In the genomic region with DNA sequence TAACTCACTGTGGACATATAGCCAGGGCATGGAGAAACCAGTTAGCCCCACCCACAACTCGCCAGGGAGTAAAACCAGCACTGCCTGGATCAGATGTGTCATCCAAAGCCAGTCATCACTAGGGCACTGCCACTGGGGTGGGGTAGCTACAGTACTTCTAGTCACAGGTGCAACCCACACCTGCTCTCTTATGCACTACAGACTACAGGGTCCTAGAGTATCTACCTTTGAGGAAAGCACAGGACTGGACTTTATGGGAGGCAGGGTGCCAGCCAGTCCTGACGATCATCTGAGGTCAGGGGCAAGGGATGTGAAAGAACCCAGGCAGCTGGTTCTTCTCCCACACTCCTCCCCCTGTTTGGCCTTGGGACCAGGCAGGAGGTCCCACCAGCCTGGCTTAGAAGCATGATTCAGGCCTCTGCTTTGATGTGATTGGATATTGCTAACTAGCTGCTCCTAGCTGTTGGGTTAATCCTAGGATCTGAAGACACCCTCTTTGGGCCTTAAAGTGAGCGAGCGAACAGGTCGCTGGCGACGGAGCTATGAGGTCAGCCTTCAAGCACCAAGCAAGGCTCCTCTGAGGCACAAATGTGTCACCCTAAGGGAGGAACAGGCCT, we compare ENCODE assay signal across 9 mouse cellular contexts. TPM values are rescaled to one million over a fixed set of nuclear protein-coding genes. Genes with fewer than 3 reads are reported as not detected.
A peak's percentile ranks its signal among the peaks of the same experiment; 100 is the strongest.
DNase-seq lines count a peak whose midpoint lies in the region; ATAC-seq lines count a peak whose summit lies in the region.
"Had no signal": no experiment of that assay in that cellular context is flagged by ENCODE, and none has a peak within 500 bp of the region (broad histone marks: within the 10 kb centered on the region; RNA-seq: fewer than 3 reads in every experiment).

No protein-coding gene starts in this region.

- H3K4me1 ChIP-seq in embryonic facial prominence, embryonic 10.5 days: peaks cover 31% of the 10 kb centered on the region
- H3K4me1 ChIP-seq in heart, embryonic 14.5 days (ENCODE audit: control insufficient read depth in 2 of 2, insufficient read depth in 2 of 2, low read length in 2 of 2): peaks cover 10 to 15% of the 10 kb centered on the region in 2 experiments; a peak in 3 of 4 replicates

- no peak for ATAC-seq in heart, embryonic 14.5 days (ENCODE audit: insufficient number of reproducible peaks, insufficient read depth, low FRiP score, low read depth)
- ATAC-seq in megakaryocyte-erythroid progenitor cell, adult 5-6 weeks (replicated peaks; ENCODE audit: low FRiP score, low TSS enrichment, poor library complexity, severe bottlenecking): peak; percentile 27

- DNase-seq in urinary bladder, adult 18-20 months (ENCODE audit: low spot score in 2 of 2): peak; percentile 37 to 66
- no peak for DNase-seq in urinary bladder, postnatal 10 days (ENCODE audit: low spot score)
- DNase-seq in embryonic facial prominence, embryonic 10.5 days (ENCODE audit: low spot score): peak; percentile 20
- DNase-seq in kidney, postnatal 4 days: peak; percentile 38 to 63
- DNase-seq in urinary bladder, postnatal 14 days (ENCODE audit: low spot score): peak; percentile 70
- DNase-seq in cerebellum, adult 11 months: no peak

- WGBS in embryonic facial prominence, embryonic 10.5 days: 20% methylated on average over 7 of the region's 7 CpGs
- WGBS in heart, embryonic 14.5 days: 12% methylated on average over 7 of the region's 7 CpGs

- no peaks in the 10 kb centered on the region for H3K9me3 ChIP-seq in embryonic facial prominence, embryonic 10.5 days
- no peaks in the 10 kb centered on the region for H3K9me3 ChIP-seq in heart, embryonic 14.5 days (ENCODE audit: control insufficient read depth, low read length)

- peak overlapping the region; percentile 58 for H3K4me3 ChIP-seq in embryonic facial prominence, embryonic 10.5 days
- H3K4me3 ChIP-seq in heart, embryonic 14.5 days (ENCODE audit: control insufficient read depth in 1 of 2, insufficient read depth in 1 of 2, low read depth in 1 of 2, low read length in 2 of 2): peak overlapping the region; percentile 55

- peaks cover 35% of the 10 kb centered on the region for H3K36me3 ChIP-seq in embryonic facial prominence, embryonic 10.5 days (replicated peaks)
- peaks cover 33% of the 10 kb centered on the region for H3K36me3 ChIP-seq in heart, embryonic 14.5 days (ENCODE audit: control insufficient read depth, insufficient read depth, low read length)

- peak overlapping the region; percentile 75 for H3K4me2 ChIP-seq in heart, embryonic 14.5 days (ENCODE audit: low read length)

- H3K9ac ChIP-seq in heart, embryonic 14.5 days (ENCODE audit: low read length): peak overlapping the region; percentile 80

- peak overlapping the region; percentile 75 for H3K27ac ChIP-seq in embryonic facial prominence, embryonic 10.5 days (replicated peaks)
- H3K27ac ChIP-seq in heart, embryonic 14.5 days (replicated peaks in 1 of 2; ENCODE audit: control insufficient read depth in 1 of 2, insufficient read depth in 1 of 2, low read depth in 2 of 2, low read length in 2 of 2): peak overlapping the region; percentile 3 to 36; a peak in 2 of 4 replicates

- H3K27me3 ChIP-seq in embryonic facial prominence, embryonic 10.5 days (replicated peaks; ENCODE audit: low read depth, poor library complexity, severe bottlenecking): no peaks in the 10 kb centered on the region
- no peaks in the 10 kb centered on the region for H3K27me3 ChIP-seq in heart, embryonic 14.5 days (ENCODE audit: control insufficient read depth, insufficient read depth, low read length)

RNA-seq across cellular contexts. Expression of a gene that starts 4.6 kb away (rescaled TPM):
- polyA plus RNA-seq in embryonic facial prominence, embryonic 10.5 days (2016; fragmentation: Nextera tagmentation; extraction: Ambion mirVana): 77.9 and 79.7 TPM in 2 replicates
- polyA plus RNA-seq in heart, embryonic 14.5 days (2014; fragmentation: Nextera tagmentation; extraction: Ambion mirVana): 109 and 116 TPM in 2 replicates
- 43.7 and 54.2 TPM in 2 replicates for total RNA-seq in megakaryocyte-erythroid progenitor cell, adult 5-6 weeks (2014; fragmentation: Nextera tagmentation)
- 20.7 and 30.4 TPM in 2 replicates for total RNA-seq in megakaryocyte-erythroid progenitor cell, adult 5-6 weeks (2017)

RNA-seq across cellular contexts. Expression of a gene that starts 25.8 kb away (rescaled TPM):
- 94.3 and 94.9 TPM in 2 replicates for polyA plus RNA-seq in embryonic facial prominence, embryonic 10.5 days (2016; fragmentation: Nextera tagmentation; extraction: Ambion mirVana)
- 93.9 and 96.7 TPM in 2 replicates for polyA plus RNA-seq in heart, embryonic 14.5 days (2014; fragmentation: Nextera tagmentation; extraction: Ambion mirVana)
- total RNA-seq in megakaryocyte-erythroid progenitor cell, adult 5-6 weeks (2014; fragmentation: Nextera tagmentation): 73.1 and 108 TPM in 2 replicates
- total RNA-seq in megakaryocyte-erythroid progenitor cell, adult 5-6 weeks (2017): 30.1 and 48.6 TPM in 2 replicates

RNA-seq across cellular contexts. Expression of a gene that starts 25.9 kb away (rescaled TPM):
- 15.1 and 18.1 TPM in 2 replicates for polyA plus RNA-seq in embryonic facial prominence, embryonic 10.5 days (2016; fragmentation: Nextera tagmentation; extraction: Ambion mirVana)
- 1.6 and 2.8 TPM in 2 replicates for polyA plus RNA-seq in heart, embryonic 14.5 days (2014; fragmentation: Nextera tagmentation; extraction: Ambion mirVana)
- total RNA-seq in megakaryocyte-erythroid progenitor cell, adult 5-6 weeks (2014; fragmentation: Nextera tagmentation): 4.3 and 6.1 TPM in 2 replicates
- 0.28 and 0.88 TPM in 2 replicates for total RNA-seq in megakaryocyte-erythroid progenitor cell, adult 5-6 weeks (2017)

RNA-seq across cellular contexts. Expression of a gene that starts 45.8 kb away (rescaled TPM):
- polyA plus RNA-seq in embryonic facial prominence, embryonic 10.5 days (2016; fragmentation: Nextera tagmentation; extraction: Ambion mirVana): 77.8 and 83.8 TPM in 2 replicates
- polyA plus RNA-seq in heart, embryonic 14.5 days (2014; fragmentation: Nextera tagmentation; extraction: Ambion mirVana): 51.8 and 65.6 TPM in 2 replicates
- total RNA-seq in megakaryocyte-erythroid progenitor cell, adult 5-6 weeks (2014; fragmentation: Nextera tagmentation): 59.0 and 64.0 TPM in 2 replicates
- 14.0 and 21.1 TPM in 2 replicates for total RNA-seq in megakaryocyte-erythroid progenitor cell, adult 5-6 weeks (2017)

RNA-seq across cellular contexts. Expression of a gene that starts 45.9 kb away (rescaled TPM):
- 4.9 and 5.3 TPM in 2 replicates for polyA plus RNA-seq in embryonic facial prominence, embryonic 10.5 days (2016; fragmentation: Nextera tagmentation; extraction: Ambion mirVana)
- 0.46 and 0.62 TPM in 2 replicates for polyA plus RNA-seq in heart, embryonic 14.5 days (2014; fragmentation: Nextera tagmentation; extraction: Ambion mirVana)
- total RNA-seq in megakaryocyte-erythroid progenitor cell, adult 5-6 weeks (2014; fragmentation: Nextera tagmentation): not detected in 2 replicates
- not detected in 2 replicates for total RNA-seq in megakaryocyte-erythroid progenitor cell, adult 5-6 weeks (2017)
- total RNA-seq: gastrocnemius, adult 8-10 months had no signal

Comparison
In these comparisons a context has a peak if more than half of its experiments do, and no peak if none do; other contexts are left out.
1. DNase-seq: peak in urinary bladder, adult 18-20 months (2 of 2), embryonic facial prominence, embryonic 10.5 days (single experiment), kidney, postnatal 4 days (2 of 2) and urinary bladder, postnatal 14 days (single experiment); none in urinary bladder, postnatal 10 days (single experiment) and cerebellum, adult 11 months (single experiment).